Mouse (Mus musculus) heart, embryonic 13.5 days (tissue): Measurements from ENCODE around the gene Atg13. TPM values are rescaled to one million over a fixed set of nuclear protein-coding genes. Genes with fewer than 3 reads are reported as not detected.

Experiments
- ATAC-seq: fragments of 200-750 bp; cut with Nextera tagmentation; 2 replicates; pipeline ENCODE4 v1.8.0; 2017; ENCODE audit warnings: moderate TSS enrichment; ENCODE audit not compliant: insufficient number of reproducible peaks, low FRiP score, low TSS enrichment; ENCODE audit errors: extremely low read depth
- H3K27ac ChIP-seq: fragments of 300-500 bp; sonication (generic); replicated peaks from 2 replicates; pipeline ENCODE4 v1.5.1; 2015; ENCODE audit warnings: moderate library complexity, mild to moderate bottlenecking, inconsistent platforms
- H3K27me3 ChIP-seq: fragments of 300-500 bp; sonication (generic); replicated peaks from 2 replicates; pipeline ENCODE4 v1.6.1; 2015; ENCODE audit warnings: mild to moderate bottlenecking, inconsistent platforms
- H3K36me3 ChIP-seq: fragments of 300-500 bp; sonication (generic); 2 replicates; pipeline ENCODE4 v1.6.1; 2015; ENCODE audit warnings: mild to moderate bottlenecking, inconsistent platforms
- H3K4me1 ChIP-seq: fragments of 300-500 bp; sonication (generic); 2 replicates; pipeline ENCODE4 v1.6.1; 2015; ENCODE audit warnings: inconsistent platforms
- H3K4me2 ChIP-seq: fragments of 300-500 bp; sonication (generic); 2 replicates; pipeline ENCODE4 v1.6.1; 2015; ENCODE audit warnings: inconsistent platforms, mild to moderate bottlenecking, moderate library complexity
- H3K4me3 ChIP-seq: fragments of 300-500 bp; sonication (generic); 2 replicates; pipeline ENCODE4 v1.5.1; 2015; ENCODE audit warnings: moderate library complexity, mild to moderate bottlenecking, inconsistent platforms
- H3K9ac ChIP-seq: fragments of 300-500 bp; sonication (generic); 2 replicates; pipeline ENCODE4 v1.6.1; 2015; ENCODE audit warnings: inconsistent platforms, mild to moderate bottlenecking, moderate library complexity
- H3K9me3 ChIP-seq: fragments of 300-500 bp; sonication (generic); 2 replicates; pipeline ENCODE4 v1.6.1; 2016; ENCODE audit warnings: inconsistent platforms
- WGBS: fragments of 180-500 bp; shearing (Covaris S2); methylation state at CpG from one replicate; pipeline ENCODE4 v1.1.7; 2015; ENCODE audit warnings: mixed read lengths; 5-methylcytosine and 5-hydroxymethylcytosine counted together
- polyA plus RNA-seq: library from polyadenylated mRNA; unstranded; fragments of >200 nt; fragmentation: Nextera tagmentation; extraction: Ambion mirVana; gene quantifications from 2 replicates; pipeline ENCODE4 v1.2.1, GENCODE M21; 2015

The Atg13 gene
- polyA plus RNA-seq, 1 experiment from 2014 or later, result 20.6 TPM

DNA sequence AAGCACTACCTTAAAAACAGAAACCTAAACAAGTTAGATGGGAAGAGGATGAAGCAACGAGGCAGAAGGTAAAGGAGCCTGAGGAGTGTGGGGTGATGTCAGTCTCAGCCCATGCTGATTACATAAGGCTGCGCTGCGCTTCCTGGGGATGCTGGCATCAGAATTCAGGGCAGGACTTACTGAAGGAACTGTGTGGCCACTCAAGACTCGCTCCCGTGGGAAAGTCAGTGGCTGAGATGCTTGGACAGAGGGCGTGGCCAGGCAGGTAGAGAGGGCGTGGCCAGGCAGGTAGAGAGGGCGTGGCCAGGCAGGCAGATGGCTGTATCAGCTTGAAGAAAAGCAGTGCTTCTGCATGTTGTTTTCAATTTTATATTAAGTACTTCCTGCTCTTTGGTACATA lies 26.5 kb downstream of the Atg13 start:
- H3K4me2 ChIP-seq, result no peak overlapping the region
- H3K36me3 ChIP-seq, result peaks cover 91% of the 10 kb centered on the region
- 77% methylated on average over 8 of the region's 8 CpGs for WGBS
- H3K27me3 ChIP-seq, result no peaks in the 10 kb centered on the region
- no peak overlapping the region for H3K9ac ChIP-seq
- no peak for ATAC-seq
- no peaks in the 10 kb centered on the region for H3K4me1 ChIP-seq
- no peak overlapping the region for H3K27ac ChIP-seq
- H3K9me3 ChIP-seq, result no peaks in the 10 kb centered on the region
- H3K4me3 ChIP-seq, result no peak overlapping the region

DNA sequence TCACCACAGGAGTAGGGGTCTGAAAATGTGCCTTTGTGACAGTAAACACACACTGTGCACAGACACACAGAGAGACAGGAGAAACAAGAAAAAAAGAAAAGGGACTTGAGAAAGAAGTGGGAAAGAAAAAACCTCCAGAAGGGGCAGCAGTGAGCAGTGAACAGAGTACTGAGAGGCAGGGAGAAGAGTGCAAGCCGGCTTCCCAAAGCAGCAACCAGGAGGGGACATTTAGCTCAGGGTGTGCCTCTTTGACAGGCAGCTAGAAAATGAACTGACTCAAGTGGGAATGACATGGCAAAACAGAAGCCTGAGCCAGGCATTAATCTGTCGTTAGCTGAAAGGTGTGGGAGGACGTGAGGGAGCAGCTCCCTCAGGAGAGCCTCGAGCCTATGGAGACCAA lies 27.5 kb downstream of the Atg13 start:
- WGBS, result 37% methylated on average over 4 of the region's 4 CpGs
- no peak overlapping the region for H3K4me2 ChIP-seq
- no peaks in the 10 kb centered on the region for H3K4me1 ChIP-seq
- H3K4me3 ChIP-seq, result no peak overlapping the region
- ATAC-seq, result no peak
- no peak overlapping the region for H3K9ac ChIP-seq
- H3K27ac ChIP-seq, result no peak overlapping the region
- peaks cover 92% of the 10 kb centered on the region for H3K36me3 ChIP-seq
- H3K9me3 ChIP-seq, result no peaks in the 10 kb centered on the region
- no peaks in the 10 kb centered on the region for H3K27me3 ChIP-seq

GRCm38 (mm10) chr2:91676961-91677360 lies 33.4 kb downstream of the Atg13 start:
- no peaks in the 10 kb centered on the region for H3K9me3 ChIP-seq
- no peaks in the 10 kb centered on the region for H3K4me1 ChIP-seq
- H3K36me3 ChIP-seq, result peaks cover 100% of the 10 kb centered on the region
- H3K4me3 ChIP-seq, result no peak overlapping the region
- no peak overlapping the region for H3K4me2 ChIP-seq
- H3K9ac ChIP-seq, result no peak overlapping the region
- ATAC-seq, result no peak
- no peak overlapping the region for H3K27ac ChIP-seq
- no peaks in the 10 kb centered on the region for H3K27me3 ChIP-seq

- no peak for ATAC-seq
- H3K36me3 ChIP-seq, result peaks cover 100% of the 10 kb centered on the region
- H3K9ac ChIP-seq, result no peak overlapping the region
Measured at GRCm38 (mm10) chr2:91676420-91676819, 34.0 kb downstream of the Atg13 start.

GRCm38 (mm10) chr2:91674895-91675294 lies 35.5 kb downstream of the Atg13 start:
- no peaks in the 10 kb centered on the region for H3K27me3 ChIP-seq
- no peak overlapping the region for H3K4me2 ChIP-seq
- no peaks in the 10 kb centered on the region for H3K4me1 ChIP-seq
- no peak overlapping the region for H3K9ac ChIP-seq
- H3K9me3 ChIP-seq, result no peaks in the 10 kb centered on the region
- H3K4me3 ChIP-seq, result no peak overlapping the region
- H3K27ac ChIP-seq, result no peak overlapping the region
- WGBS, result 88% methylated on average over 5 of the region's 5 CpGs
- ATAC-seq, result no peak
- peaks cover 100% of the 10 kb centered on the region for H3K36me3 ChIP-seq

More at GRCm38 (mm10) chr2:91676420-91676819, 34.0 kb downstream of the Atg13 start:
- Histone ChIP-seq H3K4me2 (no peak overlapping the region), H3K27ac (no peak overlapping the region), H3K4me3 (no peak overlapping the region), H3K9me3 (no peaks in the 10 kb centered on the region), H3K27me3 (no peaks in the 10 kb centered on the region), H3K4me1 (no peaks in the 10 kb centered on the region)
- 70% methylated on average over 2 of the region's 2 CpGs for WGBS

DNA sequence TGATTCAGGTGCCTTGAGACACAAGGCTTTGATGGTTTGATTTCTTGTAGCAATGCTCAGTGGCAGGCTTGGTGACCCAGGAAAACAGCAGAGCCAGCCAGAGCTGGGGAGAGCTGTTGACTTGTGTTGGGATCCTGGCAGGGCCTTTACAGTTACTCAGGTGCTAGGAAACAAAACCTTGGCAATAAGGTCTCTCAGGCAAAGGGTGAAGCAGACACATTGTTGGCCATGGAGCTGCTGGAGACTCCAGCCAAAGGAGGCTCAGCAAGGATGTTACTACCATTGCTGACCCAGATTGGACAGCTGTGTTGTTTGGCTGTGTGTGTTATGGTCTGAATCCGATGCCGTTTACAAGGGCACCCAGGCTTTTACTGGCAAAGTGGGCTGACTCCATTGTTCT lies 36.8 kb downstream of the Atg13 start:
- 94% methylated on average over 2 of the region's 2 CpGs for WGBS
- no peaks in the 10 kb centered on the region for H3K27me3 ChIP-seq
- H3K9ac ChIP-seq, result no peak overlapping the region
- peaks cover 100% of the 10 kb centered on the region for H3K36me3 ChIP-seq
- no peak overlapping the region for H3K4me2 ChIP-seq
- H3K4me1 ChIP-seq, result no peaks in the 10 kb centered on the region
- H3K4me3 ChIP-seq, result no peak overlapping the region
- H3K9me3 ChIP-seq, result no peaks in the 10 kb centered on the region
- H3K27ac ChIP-seq, result no peak overlapping the region
- ATAC-seq, result no peak

DNA sequence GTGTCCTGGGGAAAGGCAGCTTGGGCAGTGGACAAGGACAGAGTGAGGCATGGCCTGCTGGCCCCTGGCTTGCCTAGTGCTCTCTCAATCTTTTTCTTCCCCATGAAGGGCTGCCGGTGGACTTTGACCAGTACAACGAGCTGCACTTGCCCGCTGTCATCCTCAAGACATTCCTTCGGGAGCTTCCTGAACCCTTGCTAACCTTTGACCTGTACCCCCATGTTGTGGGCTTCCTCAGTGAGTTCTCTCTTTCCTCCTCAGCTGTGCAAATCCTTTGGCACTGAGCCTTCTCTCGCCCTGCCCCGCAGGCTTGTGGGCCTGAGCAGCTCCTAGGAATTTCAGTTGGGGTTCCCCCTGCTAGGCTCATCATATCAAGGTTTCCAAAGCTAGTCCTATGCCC lies 40.3 kb downstream of the Atg13 start:
- 89% methylated on average over 6 of the region's 6 CpGs for WGBS
- Histone ChIP-seq H3K27ac (no peak overlapping the region), H3K4me1 (peaks cover 12% of the 10 kb centered on the region), H3K27me3 (no peaks in the 10 kb centered on the region), H3K9ac (no peak overlapping the region), H3K4me2 (no peak overlapping the region), H3K4me3 (no peak overlapping the region), H3K9me3 (no peaks in the 10 kb centered on the region), H3K36me3 (peaks cover 96% of the 10 kb centered on the region)
- ATAC-seq, result no peak

DNA sequence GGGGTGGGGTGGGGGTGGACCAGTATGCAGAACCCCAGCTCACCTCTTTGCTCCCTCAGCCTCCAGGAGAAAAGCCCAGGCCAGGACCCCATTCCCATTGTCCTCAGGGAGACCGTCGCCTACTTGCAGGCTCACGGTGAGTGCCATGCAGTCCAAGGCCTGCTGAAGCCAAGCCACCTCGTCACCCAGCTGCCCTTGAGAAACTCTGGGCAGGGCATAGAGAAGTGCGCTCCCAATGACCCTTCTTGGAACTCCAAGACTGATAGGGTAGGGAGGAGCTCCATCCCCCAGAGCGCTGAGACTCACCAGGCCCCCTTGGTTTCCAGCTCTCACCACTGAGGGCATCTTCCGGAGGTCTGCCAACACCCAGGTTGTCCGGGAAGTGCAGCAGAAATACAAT lies 41.0 kb downstream of the Atg13 start:
- H3K4me1 ChIP-seq, result peaks cover 12% of the 10 kb centered on the region
- no peak overlapping the region for H3K9ac ChIP-seq
- H3K4me3 ChIP-seq, result no peak overlapping the region
- no peak overlapping the region for H3K4me2 ChIP-seq
- no peaks in the 10 kb centered on the region for H3K27me3 ChIP-seq
- no peak overlapping the region for H3K27ac ChIP-seq
- no peak for ATAC-seq
- peaks cover 96% of the 10 kb centered on the region for H3K36me3 ChIP-seq
- WGBS, result 91% methylated on average over 8 of the region's 8 CpGs
- no peaks in the 10 kb centered on the region for H3K9me3 ChIP-seq

- ATAC-seq, result no peak
- H3K4me1 ChIP-seq, result peaks cover 12% of the 10 kb centered on the region
- H3K36me3 ChIP-seq, result peaks cover 96% of the 10 kb centered on the region
Measured at GRCm38 (mm10) chr2:91667747-91668146, 42.6 kb downstream of the Atg13 start.

GRCm38 (mm10) chr2:91666386-91666910 lies 43.9 kb downstream of the Atg13 start:
- Histone ChIP-seq H3K27ac (no peak overlapping the region; the same call in 1 of the 2 replicates), H3K4me2 (no peak overlapping the region)
- ATAC-seq, result no peak

More at GRCm38 (mm10) chr2:91667747-91668146, 42.6 kb downstream of the Atg13 start:
- WGBS, result 64% methylated on average over 2 of the region's 2 CpGs
- H3K4me2 ChIP-seq, result no peak overlapping the region
- H3K27ac ChIP-seq, result no peak overlapping the region; the same call in 1 of the 2 replicates
- no peaks in the 10 kb centered on the region for H3K27me3 ChIP-seq
- no peak overlapping the region for H3K4me3 ChIP-seq
- no peak overlapping the region; the same call in 1 of the 2 replicates for H3K9ac ChIP-seq
- no peaks in the 10 kb centered on the region for H3K9me3 ChIP-seq

DNA sequence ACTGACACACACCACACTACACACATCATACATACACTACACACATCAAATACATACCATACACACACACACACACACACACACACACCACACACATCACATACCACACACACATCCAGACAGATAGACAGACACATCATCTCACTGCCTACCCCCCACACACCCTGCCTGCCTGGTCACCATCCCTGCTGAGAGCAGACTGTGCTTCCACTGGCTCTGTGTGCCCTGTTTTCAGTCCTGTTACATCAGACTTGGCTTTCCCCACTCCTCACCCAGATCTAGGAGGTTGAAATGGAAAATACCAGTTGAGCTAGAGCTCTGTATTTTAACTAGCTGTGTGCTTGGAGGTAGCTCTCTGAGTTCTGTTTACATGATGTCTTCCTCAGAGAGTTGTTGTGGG lies 45.6 kb downstream of the Atg13 start:
- ATAC-seq, result no peak
- Histone ChIP-seq H3K4me2 (no peak overlapping the region), H3K4me1 (peaks cover 12% of the 10 kb centered on the region), H3K4me3 (no peak overlapping the region), H3K9me3 (no peaks in the 10 kb centered on the region), H3K27me3 (no peaks in the 10 kb centered on the region), H3K9ac (no peak overlapping the region), H3K27ac (no peak overlapping the region), H3K36me3 (peaks cover 95% of the 10 kb centered on the region)

More at GRCm38 (mm10) chr2:91666386-91666910, 43.9 kb downstream of the Atg13 start:
- 0 out of 2 replicates have a peak overlapping the region, but pooled peaks have one; percentile 3 for H3K9ac ChIP-seq
- H3K4me3 ChIP-seq, result no peak overlapping the region
- 74% methylated on average over 6 of the region's 6 CpGs for WGBS
- no peaks in the 10 kb centered on the region for H3K9me3 ChIP-seq
- peaks cover 12% of the 10 kb centered on the region for H3K4me1 ChIP-seq
- H3K27me3 ChIP-seq, result no peaks in the 10 kb centered on the region
- H3K36me3 ChIP-seq, result peaks cover 96% of the 10 kb centered on the region

DNA sequence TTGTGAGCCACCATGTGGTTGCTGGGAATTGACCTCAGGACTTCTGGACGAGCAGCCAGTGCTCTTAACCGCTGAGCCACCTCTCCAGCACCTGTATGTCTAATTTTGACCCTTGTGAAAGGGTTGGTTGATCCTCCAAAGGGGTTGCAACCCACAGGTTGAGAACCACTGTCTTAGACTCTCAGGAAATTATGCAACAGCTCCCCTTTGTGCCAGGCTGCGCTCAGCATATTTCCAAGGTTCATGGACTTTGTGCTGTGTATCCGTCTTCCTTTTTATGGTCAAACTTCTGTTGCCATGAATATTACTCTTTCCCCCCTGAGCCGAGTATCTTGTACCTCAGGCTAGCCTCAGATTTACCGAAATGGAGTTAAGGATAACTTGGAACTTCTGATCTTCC lies 49.4 kb downstream of the Atg13 start:
- no peak overlapping the region for H3K4me3 ChIP-seq
- peaks cover 14% of the 10 kb centered on the region for H3K4me1 ChIP-seq
- ATAC-seq, result no peak
- H3K27me3 ChIP-seq, result no peaks in the 10 kb centered on the region
- H3K36me3 ChIP-seq, result peaks cover 95% of the 10 kb centered on the region
- 89% methylated on average over 6 of the region's 6 CpGs for WGBS
- no peaks in the 10 kb centered on the region for H3K9me3 ChIP-seq
- no peak overlapping the region for H3K27ac ChIP-seq
- no peak overlapping the region for H3K9ac ChIP-seq
- no peak overlapping the region for H3K4me2 ChIP-seq
